Mouse (Mus musculus): ENCODE data around the gene Prdm4.

Prdm4 gene

GRCm38 (mm10) chr10:85871698-85872478 lies 45.1 kb downstream of the Prdm4 start:
- peak; percentile 83 for DNase-seq (ENCODE audit: low spot score)

GRCm38 (mm10) chr10:85846105-85846862 lies 70.7 kb downstream of the Prdm4 start:
- no peak for DNase-seq (ENCODE audit: low spot score)

Measured in ovary, adult 18-20 months (tissue).